Comparison of ENCODE assay signal across 11 mouse cellular contexts in genomic region chr2:90913671-90914070, GRCm38 (mm10). TPM values are rescaled to one million over a fixed set of nuclear protein-coding genes. Genes with fewer than 3 reads are reported as not detected.
A peak's percentile ranks its signal among the peaks of the same experiment; 100 is the strongest.
DNase-seq lines count a peak whose midpoint lies in the region; ATAC-seq and TF ChIP-seq lines count a peak whose summit lies in the region.
"Had no signal": no experiment of that assay in that cellular context is flagged by ENCODE, and none has a peak within 500 bp of the region (broad histone marks: within the 10 kb centered on the region; RNA-seq: fewer than 3 reads in every experiment).

No protein-coding gene starts in this region.

- H3K9me3 ChIP-seq in heart, embryonic 15.5 days (replicated peaks), result no peaks in the 10 kb centered on the region
- no peaks in the 10 kb centered on the region for H3K9me3 ChIP-seq in midbrain, postnatal 0 days (ENCODE audit: low read length)
- H3K9me3 ChIP-seq in midbrain, embryonic 13.5 days, result no peaks in the 10 kb centered on the region
- H3K9me3 ChIP-seq: neural tube, embryonic 13.5 days had no signal

- no peak; the same call in 1 of the 2 replicates for ATAC-seq in heart, embryonic 15.5 days (replicated peaks; ENCODE audit: insufficient number of reproducible peaks, insufficient read depth, low FRiP score, low read depth)
- no peak for ATAC-seq in midbrain, postnatal 0 days (ENCODE audit: low FRiP score)
- ATAC-seq in midbrain, embryonic 13.5 days, result no peak
- ATAC-seq in megakaryocyte-erythroid progenitor cell, adult 5-6 weeks (replicated peaks; ENCODE audit: low FRiP score, low TSS enrichment, poor library complexity, severe bottlenecking), result peak; percentile 35; the same call in 1 of the 2 replicates

- H3K4me2 ChIP-seq in heart, embryonic 15.5 days, result no peak overlapping the region
- no peak overlapping the region for H3K4me2 ChIP-seq in midbrain, postnatal 0 days (ENCODE audit: low read depth, low read length, poor library complexity, severe bottlenecking)
- no peak overlapping the region for H3K4me2 ChIP-seq in midbrain, embryonic 13.5 days (replicated peaks)
- H3K4me2 ChIP-seq: neural tube, embryonic 13.5 days had no signal

- intact Hi-C loops in left cerebral cortex, postnatal 10 days (cut with DNase I), result no loop called here

- no peaks in the 10 kb centered on the region for H3K27me3 ChIP-seq in heart, embryonic 15.5 days
- no peaks in the 10 kb centered on the region for H3K27me3 ChIP-seq in midbrain, postnatal 0 days (ENCODE audit: insufficient read depth, low read length)
- H3K27me3 ChIP-seq in midbrain, embryonic 13.5 days, result no peaks in the 10 kb centered on the region
- H3K27me3 ChIP-seq: neural tube, embryonic 13.5 days had no signal

- H3K27ac ChIP-seq in heart, embryonic 15.5 days, result peak overlapping the region; percentile 58
- no peak overlapping the region for H3K27ac ChIP-seq in midbrain, postnatal 0 days (ENCODE audit: low read depth, low read length)
- no peak overlapping the region for H3K27ac ChIP-seq in midbrain, embryonic 13.5 days
- H3K27ac ChIP-seq: neural tube, embryonic 13.5 days had no signal

- 36% methylated on average over 2 of the region's 2 CpGs for WGBS in heart, embryonic 15.5 days
- WGBS in midbrain, postnatal 0 days, result 74% methylated on average over 2 of the region's 2 CpGs
- 88% methylated on average over 2 of the region's 2 CpGs for WGBS in midbrain, embryonic 13.5 days

- H3K4me1 ChIP-seq in heart, embryonic 15.5 days (replicated peaks), result peaks cover 40% of the 10 kb centered on the region
- H3K4me1 ChIP-seq in midbrain, postnatal 0 days (ENCODE audit: insufficient read depth, low read length), result peaks cover 7% of the 10 kb centered on the region; the same call in 1 of the 2 replicates
- H3K4me1 ChIP-seq in midbrain, embryonic 13.5 days (replicated peaks), result peaks cover 28% of the 10 kb centered on the region

- peaks cover 50% of the 10 kb centered on the region for H3K36me3 ChIP-seq in heart, embryonic 15.5 days
- peaks cover 35% of the 10 kb centered on the region for H3K36me3 ChIP-seq in midbrain, postnatal 0 days (ENCODE audit: insufficient read depth, low read length)
- H3K36me3 ChIP-seq in midbrain, embryonic 13.5 days, result peaks cover 51% of the 10 kb centered on the region

- DNase-seq in heart, adult 11 months, result no peak
- peak; percentile 64 for DNase-seq in midbrain, postnatal 0 days (ENCODE audit: low spot score)
- DNase-seq in cerebellum, postnatal 14 days, result peak; percentile 50 to 63
- no peak for DNase-seq in thymus, adult 18-20 months
- DNase-seq in left cerebral cortex, postnatal 10 days (ENCODE audit: extremely low spot score in 1 of 2, low spot score in 2 of 2), result no peak
- DNase-seq: gastrocnemius, postnatal 10 days; layer of hippocampus, adult 9-11 months had no signal

- H3K9ac ChIP-seq in heart, embryonic 15.5 days, result no peak overlapping the region
- H3K9ac ChIP-seq in midbrain, postnatal 0 days (replicated peaks; ENCODE audit: low read length, poor library complexity, severe bottlenecking), result no peak overlapping the region
- no peak overlapping the region for H3K9ac ChIP-seq in midbrain, embryonic 13.5 days (replicated peaks)
- H3K9ac ChIP-seq: neural tube, embryonic 13.5 days had no signal

- no peak for TF ChIP-seq CTCF in midbrain, postnatal 0 days (IDR thresholded peaks at IDR 0.05)

- H3K4me3 ChIP-seq in heart, embryonic 15.5 days, result no peak overlapping the region
- H3K4me3 ChIP-seq in midbrain, postnatal 0 days (ENCODE audit: low read depth, low read length), result no peak overlapping the region
- H3K4me3 ChIP-seq in midbrain, embryonic 13.5 days (replicated peaks), result no peak overlapping the region
- H3K4me3 ChIP-seq: neural tube, embryonic 13.5 days had no signal

RNA-seq across cellular contexts. Expression of gene Ndufs3, which starts 9.0 kb away (rescaled TPM):
- polyA plus RNA-seq in heart, embryonic 15.5 days (2015; fragmentation: Nextera tagmentation; extraction: Ambion mirVana), result 355 and 388 TPM in 2 replicates
- 158 and 196 TPM in 2 replicates for total RNA-seq in midbrain, postnatal 0 days (2014; rRNA removed)
- 251 and 258 TPM in 2 replicates for polyA plus RNA-seq in midbrain, postnatal 0 days (2015; fragmentation: Nextera tagmentation; extraction: Ambion mirVana)
- 210 TPM in 2 replicates for polyA plus RNA-seq in midbrain, embryonic 13.5 days (2015; fragmentation: Nextera tagmentation; extraction: Ambion mirVana)
- 200 and 247 TPM in 2 replicates for total RNA-seq in megakaryocyte-erythroid progenitor cell, adult 5-6 weeks (2014; fragmentation: Nextera tagmentation)
- total RNA-seq in megakaryocyte-erythroid progenitor cell, adult 5-6 weeks (2017), result 96.1 and 109 TPM in 2 replicates
- total RNA-seq in left cerebral cortex, postnatal 10 days (2021), result 100 to 1,000 TPM; 216 to 217 TPM

RNA-seq across cellular contexts. Expression of gene Kbtbd4, which starts 9.1 kb away (rescaled TPM):
- polyA plus RNA-seq in heart, embryonic 15.5 days (2015; fragmentation: Nextera tagmentation; extraction: Ambion mirVana), result 22.5 and 29.2 TPM in 2 replicates
- 47.7 and 50.5 TPM in 2 replicates for total RNA-seq in midbrain, postnatal 0 days (2014; rRNA removed)
- polyA plus RNA-seq in midbrain, postnatal 0 days (2015; fragmentation: Nextera tagmentation; extraction: Ambion mirVana), result 60.0 and 60.4 TPM in 2 replicates
- polyA plus RNA-seq in midbrain, embryonic 13.5 days (2015; fragmentation: Nextera tagmentation; extraction: Ambion mirVana), result 63.1 and 64.2 TPM in 2 replicates
- 14.3 and 18.7 TPM in 2 replicates for total RNA-seq in megakaryocyte-erythroid progenitor cell, adult 5-6 weeks (2014; fragmentation: Nextera tagmentation)
- total RNA-seq in megakaryocyte-erythroid progenitor cell, adult 5-6 weeks (2017), result 28.6 and 32.0 TPM in 2 replicates
- total RNA-seq in left cerebral cortex, postnatal 10 days (2021), result 10 to 100 TPM; 40.9 to 43.6 TPM

RNA-seq across cellular contexts. Expression of gene Celf1, which starts 26.5 kb away (rescaled TPM):
- 98.2 and 98.3 TPM in 2 replicates for polyA plus RNA-seq in heart, embryonic 15.5 days (2015; fragmentation: Nextera tagmentation; extraction: Ambion mirVana)
- 82.5 and 85.4 TPM in 2 replicates for total RNA-seq in midbrain, postnatal 0 days (2014; rRNA removed)
- 62.9 and 69.5 TPM in 2 replicates for polyA plus RNA-seq in midbrain, postnatal 0 days (2015; fragmentation: Nextera tagmentation; extraction: Ambion mirVana)
- polyA plus RNA-seq in midbrain, embryonic 13.5 days (2015; fragmentation: Nextera tagmentation; extraction: Ambion mirVana), result 137 and 140 TPM in 2 replicates
- 82.1 and 92.9 TPM in 2 replicates for total RNA-seq in megakaryocyte-erythroid progenitor cell, adult 5-6 weeks (2014; fragmentation: Nextera tagmentation)
- 57.9 and 75.2 TPM in 2 replicates for total RNA-seq in megakaryocyte-erythroid progenitor cell, adult 5-6 weeks (2017)
- total RNA-seq in left cerebral cortex, postnatal 10 days (2021), result 100 to 1,000 TPM; 125 to 129 TPM

RNA-seq across cellular contexts. Expression of gene C1qtnf4, which starts 28.0 kb away (rescaled TPM):
- polyA plus RNA-seq in heart, embryonic 15.5 days (2015; fragmentation: Nextera tagmentation; extraction: Ambion mirVana), result 11.4 and 14.5 TPM in 2 replicates
- 488 and 629 TPM in 2 replicates for total RNA-seq in midbrain, postnatal 0 days (2014; rRNA removed)
- 245 and 271 TPM in 2 replicates for polyA plus RNA-seq in midbrain, postnatal 0 days (2015; fragmentation: Nextera tagmentation; extraction: Ambion mirVana)
- polyA plus RNA-seq in midbrain, embryonic 13.5 days (2015; fragmentation: Nextera tagmentation; extraction: Ambion mirVana), result 18.1 and 27.3 TPM in 2 replicates
- not detected in 2 replicates for total RNA-seq in megakaryocyte-erythroid progenitor cell, adult 5-6 weeks (2014; fragmentation: Nextera tagmentation)
- not detected in 2 replicates for total RNA-seq in megakaryocyte-erythroid progenitor cell, adult 5-6 weeks (2017)
- 100 to 1,000 TPM; 220 to 233 TPM for total RNA-seq in left cerebral cortex, postnatal 10 days (2021)

Comparison
In these comparisons a context has a peak if more than half of its experiments do, and no peak if none do; other contexts are left out.
1. DNase-seq: peak in midbrain, postnatal 0 days (single experiment) and cerebellum, postnatal 14 days (2 of 2); none in heart, adult 11 months (single experiment), thymus, adult 18-20 months (0 of 2) and left cerebral cortex, postnatal 10 days (0 of 2).